Mouse (Mus musculus) bone marrow macrophage, adult 2 months (primary cell): ENCODE data around the gene Farp1.

Experiments used
- CTCF ChIP-seq: IDR thresholded peaks from 2 replicates; pipeline ENCODE4 v1.5.1; 2012; ENCODE audit warnings: low read depth, mild to moderate bottlenecking, low read length, moderate library complexity
- POLR2A ChIP-seq: IDR thresholded peaks from 2 replicates; pipeline ENCODE4 v1.6.1; 2012; ENCODE audit warnings: mild to moderate bottlenecking, low read depth, low read length, borderline replicate concordance

DNA sequence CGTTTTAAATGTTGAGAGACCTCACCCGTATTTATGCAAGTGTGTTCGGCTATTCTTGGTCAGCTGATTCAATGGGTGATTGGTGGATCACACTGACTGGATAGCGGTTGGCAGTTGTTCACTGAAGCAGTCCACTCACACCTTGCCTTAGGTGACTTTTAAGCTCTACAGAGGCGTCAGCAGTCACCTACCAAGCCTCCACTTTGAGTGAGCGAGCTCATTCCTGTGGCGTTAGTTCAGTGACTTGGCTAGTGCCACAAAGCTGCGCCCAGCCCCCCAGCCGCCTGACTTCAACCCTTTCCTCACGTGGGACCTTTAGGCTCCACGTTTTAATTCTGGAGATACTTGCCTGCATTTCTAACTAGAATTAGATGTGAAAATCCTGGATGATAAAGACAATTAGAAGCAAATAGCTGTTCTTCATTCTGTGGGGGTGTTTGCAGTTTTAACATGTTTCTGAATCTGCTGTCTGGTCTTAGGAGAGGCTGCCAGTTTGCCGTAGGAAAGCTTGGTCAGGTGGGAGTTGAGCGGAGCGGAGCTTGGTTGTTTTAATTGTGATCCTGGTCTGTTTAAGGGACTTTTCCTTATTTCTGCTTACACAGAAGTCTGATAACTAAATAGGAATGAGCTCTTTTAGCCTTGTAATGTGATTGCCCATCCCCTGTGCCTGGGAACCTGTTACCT lies 211.2 kb downstream of the Farp1 start:
- TF ChIP-seq CTCF (no peak), POLR2A (no peak)
